Mouse (Mus musculus) right cerebral cortex, postnatal 25 days (tissue): ENCODE results near the gene Ntn1.
A peak's percentile ranks its signal among the peaks of the same experiment; 100 is the strongest.

Source experiments
- DNase-seq: peaks from one replicate; pipeline ENCODE4 v3.0.0; 2022

Ntn1 gene

GRCm38 (mm10) chr11:68208023-68208422 is 192.6 kb downstream of the Ntn1 start:
- no peak for DNase-seq

- DNase-seq = peak; percentile 23
Observed at GRCm38 (mm10) chr11:68205572-68206229, 194.9 kb downstream of the Ntn1 start.

GRCm38 (mm10) chr11:68204407-68204806 is 196.2 kb downstream of the Ntn1 start:
- DNase-seq = no peak

- DNase-seq = no peak
Observed at GRCm38 (mm10) chr11:68203658-68204315, 196.8 kb downstream of the Ntn1 start.

GRCm38 (mm10) chr11:68202561-68202960 is 198.1 kb downstream of the Ntn1 start:
- DNase-seq = no peak

GRCm38 (mm10) chr11:68201811-68202459 is 198.7 kb downstream of the Ntn1 start:
- no peak for DNase-seq

GRCm38 (mm10) chr11:68201063-68201462 is 199.6 kb downstream of the Ntn1 start:
- DNase-seq = no peak

GRCm38 (mm10) chr11:68200500-68200899 is 200.1 kb downstream of the Ntn1 start:
- DNase-seq = no peak

- no peak for DNase-seq
Observed at GRCm38 (mm10) chr11:68199801-68200423, 200.7 kb downstream of the Ntn1 start.

- no peak for DNase-seq
Observed at GRCm38 (mm10) chr11:68199103-68199502, 201.5 kb downstream of the Ntn1 start.

GRCm38 (mm10) chr11:68198696-68199095 is 201.9 kb downstream of the Ntn1 start:
- DNase-seq = no peak

GRCm38 (mm10) chr11:68197471-68197870 is 203.2 kb downstream of the Ntn1 start:
- DNase-seq = no peak

- no peak for DNase-seq
Observed at GRCm38 (mm10) chr11:68196566-68196965, 204.1 kb downstream of the Ntn1 start.

- no peak for DNase-seq
Observed at GRCm38 (mm10) chr11:68195693-68196176, 204.9 kb downstream of the Ntn1 start.

GRCm38 (mm10) chr11:68195168-68195567 is 205.5 kb downstream of the Ntn1 start:
- DNase-seq = no peak

GRCm38 (mm10) chr11:68190849-68191248 is 209.8 kb downstream of the Ntn1 start:
- DNase-seq = peak; percentile 38

GRCm38 (mm10) chr11:68188695-68189201 is 211.9 kb downstream of the Ntn1 start:
- no peak for DNase-seq

- DNase-seq = no peak
Observed at GRCm38 (mm10) chr11:68187242-68187641, 213.4 kb downstream of the Ntn1 start.

GRCm38 (mm10) chr11:68185647-68186046 is 215.0 kb downstream of the Ntn1 start:
- DNase-seq = no peak

- DNase-seq = no peak
Observed at GRCm38 (mm10) chr11:68177415-68177814, 223.2 kb downstream of the Ntn1 start.

GRCm38 (mm10) chr11:68176550-68176949 is 224.1 kb downstream of the Ntn1 start:
- DNase-seq = no peak

GRCm38 (mm10) chr11:68172648-68173045 is 228.0 kb downstream of the Ntn1 start:
- no peak for DNase-seq

- no peak for DNase-seq
Observed at GRCm38 (mm10) chr11:68171973-68172647, 228.5 kb downstream of the Ntn1 start.
